Mouse (Mus musculus) c-Kit-negative CD71-positive TER-119-positive erythroid progenitor cells, embryonic 14.5 days (primary cell): Measurements from ENCODE around the gene Olfr330.
"Not testable (repeated sequence)": the region's sequence is repeated elsewhere in the genome, so short reads cannot be mapped to it uniquely, and the experiment has no call there.

Experiments used
- DNase-seq: peaks from one replicate; pipeline ENCODE4 v3.0.0-alpha.2; 2013; ENCODE audit warnings: low read depth, low spot score

Olfr330 gene

GRCm38 (mm10) chr11:58534736-58535135 is at the start of gene Olfr330:
Gene Olfr330 (minus strand): TSS chr11:58534836.
- not testable (repeated sequence) for DNase-seq

- DNase-seq = no peak
Measured at GRCm38 (mm10) chr11:58578636-58579035, 44.0 kb upstream of the Olfr330 start.

- DNase-seq = no peak
Measured at GRCm38 (mm10) chr11:58577430-58577829, 42.8 kb upstream of the Olfr330 start, which contains the start of gene Olfr325. Gene Olfr325 (plus strand): TSS chr11:58577730.

- no peak for DNase-seq
Measured at GRCm38 (mm10) chr11:58570405-58570804, 35.8 kb upstream of the Olfr330 start, which contains the start of gene Olfr224. Gene Olfr224 (minus strand): TSS chr11:58570553.

- no peak for DNase-seq
Measured at GRCm38 (mm10) chr11:58555536-58555935, 20.9 kb upstream of the Olfr330 start, which contains the start of gene Olfr328. Gene Olfr328 (minus strand): TSS chr11:58555636.

GRCm38 (mm10) chr11:58546322-58546721 is 11.7 kb upstream of the Olfr330 start, which contains the start of gene Olfr329-ps:
Gene Olfr329-ps (minus strand): TSS chr11:58546422.
- no peak for DNase-seq

GRCm38 (mm10) chr11:58519756-58520155 is 14.9 kb downstream of the Olfr330 start:
- not testable (repeated sequence) for DNase-seq

GRCm38 (mm10) chr11:58518916-58519315 is 15.7 kb downstream of the Olfr330 start:
- DNase-seq = not testable (repeated sequence)

- not testable (repeated sequence) for DNase-seq
Measured at GRCm38 (mm10) chr11:58509058-58509457, 25.6 kb downstream of the Olfr330 start.

GRCm38 (mm10) chr11:58502472-58502871 is 32.2 kb downstream of the Olfr330 start, which contains the start of gene Olfr331:
Gene Olfr331 (minus strand): TSS chr11:58502572.
- DNase-seq = not testable (repeated sequence)

- no peak for DNase-seq
Measured at GRCm38 (mm10) chr11:58499290-58499689, 35.3 kb downstream of the Olfr330 start.

GRCm38 (mm10) chr11:58498761-58499160 is 35.9 kb downstream of the Olfr330 start:
- DNase-seq = no peak

- DNase-seq = no peak
Measured at GRCm38 (mm10) chr11:58492455-58492854, 42.2 kb downstream of the Olfr330 start, which contains the start of gene Olfr332. Gene Olfr332 (minus strand): TSS chr11:58492555.
